Mouse (Mus musculus) embryonic fibroblast, embryonic 13.5 days (primary cell): ENCODE measurements at regions not wholly inside any gene's neighbourhood (a gene's known extent, or its start where the extent isn't known, plus 50 kb on each side); places are given as distances from the start of the nearest gene placed in this dataset.

Experiments
- H3K27ac ChIP-seq: 2 replicates; pipeline ENCODE4 v1.5.1; 2012; ENCODE audit warnings: low read length, control low read depth, inconsistent platforms; ENCODE audit not compliant: insufficient read depth
- H3K4me1 ChIP-seq: 2 replicates; pipeline ENCODE4 v1.6.1; 2011; ENCODE audit warnings: low read length; ENCODE audit not compliant: control insufficient read depth, insufficient read depth
- H3K4me3 ChIP-seq: 2 replicates; pipeline ENCODE4 v1.5.1; 2011; ENCODE audit warnings: mild to moderate bottlenecking, control low read depth, low read length; ENCODE audit not compliant: insufficient read depth
- CTCF ChIP-seq: IDR thresholded peaks from 2 replicates; pipeline ENCODE4 v1.5.1; 2011; ENCODE audit warnings: mild to moderate bottlenecking, control low read depth, low read length, moderate library complexity, borderline replicate concordance; ENCODE audit not compliant: insufficient read depth
- POLR2A ChIP-seq: IDR thresholded peaks from 2 replicates; pipeline ENCODE4 v1.6.1; 2011; ENCODE audit warnings: low read depth, mild to moderate bottlenecking, control low read depth, low read length, moderate library complexity

GRCm38 (mm10) chr14:46536002-46536762 lies 145.7 kb upstream of the Bmp4 start:
- H3K27ac ChIP-seq: no peak overlapping the region
- no peak overlapping the region for H3K4me3 ChIP-seq
- no peaks in the 10 kb centered on the region for H3K4me1 ChIP-seq
- no peak for TF ChIP-seq CTCF
- TF ChIP-seq POLR2A: no peak

- Histone ChIP-seq H3K4me1 (peaks cover 8% of the 10 kb centered on the region), H3K27ac (no peak overlapping the region)
- TF ChIP-seq POLR2A (no peak), CTCF (no peak)
Measured at GRCm38 (mm10) chr14:46532697-46533096, 142.2 kb upstream of the Bmp4 start.

GRCm38 (mm10) chr14:46530452-46530851 lies 140.0 kb upstream of the Bmp4 start:
- H3K27ac ChIP-seq: no peak overlapping the region

More at GRCm38 (mm10) chr14:46532697-46533096, 142.2 kb upstream of the Bmp4 start:
- no peak overlapping the region for H3K4me3 ChIP-seq

GRCm38 (mm10) chr14:46529086-46529715 lies 138.7 kb upstream of the Bmp4 start:
- H3K4me1 ChIP-seq: peaks cover 8% of the 10 kb centered on the region
- peak overlapping the region; percentile 4; the same call in 1 of the 2 replicates for H3K27ac ChIP-seq
- TF ChIP-seq CTCF (no peak), POLR2A (no peak)
- no peak overlapping the region for H3K4me3 ChIP-seq

More at GRCm38 (mm10) chr14:46530452-46530851, 140.0 kb upstream of the Bmp4 start:
- Histone ChIP-seq H3K4me1 (peaks cover 8% of the 10 kb centered on the region), H3K4me3 (no peak overlapping the region)
- TF ChIP-seq CTCF (no peak), POLR2A (no peak)

- no peak overlapping the region for H3K27ac ChIP-seq
- TF ChIP-seq CTCF (no peak), POLR2A (no peak)
- H3K4me1 ChIP-seq: peaks cover 6% of the 10 kb centered on the region; the same call in 1 of the 2 replicates
- H3K4me3 ChIP-seq: no peak overlapping the region
Measured at GRCm38 (mm10) chr14:46517258-46517657, 126.8 kb upstream of the Bmp4 start.

- Histone ChIP-seq H3K4me1 (peaks cover 6% of the 10 kb centered on the region; the same call in 1 of the 2 replicates), H3K4me3 (no peak overlapping the region), H3K27ac (no peak overlapping the region)
- TF ChIP-seq CTCF: no peak
- TF ChIP-seq POLR2A: no peak
Measured at GRCm38 (mm10) chr14:46516285-46516684, 125.8 kb upstream of the Bmp4 start.

GRCm38 (mm10) chr14:46514262-46514932 lies 123.9 kb upstream of the Bmp4 start:
- H3K27ac ChIP-seq: no peak overlapping the region; the same call in 1 of the 2 replicates
- no peak overlapping the region for H3K4me3 ChIP-seq
- H3K4me1 ChIP-seq: peaks cover 6% of the 10 kb centered on the region; the same call in 1 of the 2 replicates
- TF ChIP-seq CTCF (no peak), POLR2A (no peak)

- Histone ChIP-seq H3K4me1 (peaks cover 2% of the 10 kb centered on the region; the same call in 1 of the 2 replicates), H3K27ac (no peak overlapping the region), H3K4me3 (no peak overlapping the region)
- TF ChIP-seq CTCF (no peak), POLR2A (no peak)
Measured at GRCm38 (mm10) chr14:46512118-46512517, 121.6 kb upstream of the Bmp4 start.

- no peak for TF ChIP-seq POLR2A
- no peak for TF ChIP-seq CTCF
- Histone ChIP-seq H3K27ac (no peak overlapping the region), H3K4me3 (no peak overlapping the region), H3K4me1 (no peaks in the 10 kb centered on the region)
Measured at GRCm38 (mm10) chr14:46508871-46509270, 118.4 kb upstream of the Bmp4 start.

GRCm38 (mm10) chr14:46505266-46505665 lies 114.8 kb upstream of the Bmp4 start:
- peak; percentile 24; the same call in 1 of the 2 replicates for TF ChIP-seq CTCF
- TF ChIP-seq POLR2A: no peak
- Histone ChIP-seq H3K27ac (no peak overlapping the region), H3K4me3 (no peak overlapping the region), H3K4me1 (no peaks in the 10 kb centered on the region)
